Mouse (Mus musculus) midbrain, embryonic 16.5 days (tissue): ENCODE results near the gene Gm17402. TPM values are rescaled to one million over a fixed set of nuclear protein-coding genes. Genes with fewer than 3 reads are reported as not detected.

ENCODE experiments used
- ATAC-seq: fragments of 200-750 bp; cut with Nextera tagmentation; 2 replicates; pipeline ENCODE4 v1.8.0; 2017; ENCODE audit warnings: moderate TSS enrichment
- H3K27ac ChIP-seq: fragments of 300-500 bp; sonication (generic); 2 replicates; pipeline ENCODE4 v1.5.1; 2014; ENCODE audit warnings: mild to moderate bottlenecking, low read length, mixed read lengths
- H3K27me3 ChIP-seq: fragments of 300-500 bp; sonication (generic); 2 replicates; pipeline ENCODE4 v1.6.1; 2014; ENCODE audit warnings: low read depth, low read length, mixed read lengths; ENCODE audit not compliant: control insufficient read depth, insufficient read depth
- H3K36me3 ChIP-seq: fragments of 300-500 bp; sonication (generic); 2 replicates; pipeline ENCODE4 v1.6.1; 2014; ENCODE audit warnings: mild to moderate bottlenecking, low read length, moderate library complexity, mixed read lengths; ENCODE audit not compliant: control insufficient read depth, insufficient read depth
- H3K4me1 ChIP-seq: fragments of 300-500 bp; sonication (generic); 2 replicates; pipeline ENCODE4 v1.6.1; 2014; ENCODE audit warnings: mild to moderate bottlenecking, low read length, mixed read lengths; ENCODE audit not compliant: control insufficient read depth, insufficient read depth
- H3K4me2 ChIP-seq: fragments of 300-500 bp; sonication (generic); 2 replicates; pipeline ENCODE4 v1.6.1; 2014; ENCODE audit warnings: mild to moderate bottlenecking, low read length, mixed read lengths
- H3K4me3 ChIP-seq: fragments of 300-500 bp; sonication (generic); 2 replicates; pipeline ENCODE4 v1.5.1; 2014; ENCODE audit warnings: low read depth, mild to moderate bottlenecking, low read length, moderate library complexity, mixed read lengths
- H3K9ac ChIP-seq: fragments of 300-500 bp; sonication (generic); 2 replicates; pipeline ENCODE4 v1.6.1; 2014; ENCODE audit warnings: low read depth, low read length, mixed read lengths
- H3K9me3 ChIP-seq: fragments of 300-500 bp; sonication (generic); replicated peaks from 2 replicates; pipeline ENCODE4 v1.6.1; 2014; ENCODE audit warnings: mild to moderate bottlenecking, low read length, mixed read lengths; ENCODE audit not compliant: control insufficient read depth, poor library complexity, severe bottlenecking
- WGBS: fragments of 180-500 bp; shearing (Covaris S2); extraction: QIAGEN DNeasy Blood & Tissue Kit; methylation state at CpG from one replicate; pipeline ENCODE4 v1.1.7; 2014; 5-methylcytosine and 5-hydroxymethylcytosine counted together
- polyA plus RNA-seq: library from polyadenylated mRNA; unstranded; fragments of >200 nt; fragmentation: Nextera tagmentation; extraction: Ambion mirVana; gene quantifications from 2 replicates; pipeline ENCODE4 v1.2.1, GENCODE M21; 2015

The Gm17402 gene
- polyA plus RNA-seq, 1 experiment from 2014 or later, result not detected

- no peak overlapping the region for H3K4me3 ChIP-seq
- no peak overlapping the region for H3K27ac ChIP-seq
- 74% methylated on average over 7 of the region's 7 CpGs for WGBS
- H3K4me1 ChIP-seq, result no peaks in the 10 kb centered on the region
- no peaks in the 10 kb centered on the region for H3K36me3 ChIP-seq
- no peak for ATAC-seq
- H3K27me3 ChIP-seq, result no peaks in the 10 kb centered on the region
- H3K4me2 ChIP-seq, result no peak overlapping the region
- H3K9me3 ChIP-seq, result no peaks in the 10 kb centered on the region
- H3K9ac ChIP-seq, result no peak overlapping the region
These were observed 16.6 kb downstream of the Gm17402 start for GRCm38 (mm10) chr3:67358376-67358775.

GRCm38 (mm10) chr3:67352763-67353149 lies 22.2 kb downstream of the Gm17402 start:
- WGBS, result 89% methylated on average over 3 of the region's 3 CpGs

GRCm38 (mm10) chr3:67352128-67352762 lies 22.7 kb downstream of the Gm17402 start:
- Histone ChIP-seq H3K9ac (no peak overlapping the region), H3K4me2 (no peak overlapping the region), H3K4me1 (peaks cover 5% of the 10 kb centered on the region), H3K27ac (no peak overlapping the region), H3K36me3 (no peaks in the 10 kb centered on the region), H3K27me3 (no peaks in the 10 kb centered on the region), H3K4me3 (no peak overlapping the region), H3K9me3 (no peaks in the 10 kb centered on the region)
- 10% methylated on average over 3 of the region's 5 CpGs for WGBS
- peak; percentile 80 for ATAC-seq

More at GRCm38 (mm10) chr3:67352763-67353149, 22.2 kb downstream of the Gm17402 start:
- ATAC-seq, result 0 out of 2 replicates have a peak, but pooled peaks have one; percentile 4
- Histone ChIP-seq H3K9me3 (no peaks in the 10 kb centered on the region), H3K27me3 (no peaks in the 10 kb centered on the region), H3K4me3 (no peak overlapping the region), H3K36me3 (no peaks in the 10 kb centered on the region), H3K27ac (no peak overlapping the region), H3K4me1 (peaks cover 5% of the 10 kb centered on the region), H3K9ac (no peak overlapping the region), H3K4me2 (no peak overlapping the region)

- no peak overlapping the region for H3K4me3 ChIP-seq
- H3K9me3 ChIP-seq, result no peaks in the 10 kb centered on the region
- WGBS, result 27% methylated on average over 12 of the region's 12 CpGs
- no peaks in the 10 kb centered on the region for H3K36me3 ChIP-seq
- no peak overlapping the region; the same call in 1 of the 2 replicates for H3K27ac ChIP-seq
- H3K27me3 ChIP-seq, result no peaks in the 10 kb centered on the region
- peaks cover 5% of the 10 kb centered on the region for H3K4me1 ChIP-seq
- no peak overlapping the region for H3K4me2 ChIP-seq
- no peak overlapping the region for H3K9ac ChIP-seq
- peak; percentile 70 for ATAC-seq
These were observed 23.4 kb downstream of the Gm17402 start for GRCm38 (mm10) chr3:67351406-67352127.

DNA sequence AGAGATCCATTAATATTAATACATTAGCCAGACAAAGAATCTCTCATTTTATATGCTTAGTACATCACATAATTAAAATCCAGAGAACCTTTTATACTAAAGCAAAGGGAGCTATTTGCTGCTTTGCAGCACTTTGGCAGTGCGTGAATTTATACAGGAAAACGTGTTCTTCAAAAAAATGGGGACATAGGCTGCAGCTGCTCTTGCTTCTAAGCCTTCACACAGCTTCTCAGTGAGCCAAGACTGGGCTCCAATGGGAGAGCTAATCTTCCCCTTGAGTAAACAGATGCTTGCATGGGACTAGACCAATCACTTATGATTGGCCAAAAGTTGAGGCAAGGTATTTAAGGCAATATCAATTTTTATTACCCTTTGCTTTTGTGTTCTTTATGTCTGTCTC lies 28.3 kb downstream of the Gm17402 start:
- H3K4me3 ChIP-seq, result no peak overlapping the region
- no peaks in the 10 kb centered on the region for H3K36me3 ChIP-seq
- peaks cover 1% of the 10 kb centered on the region; the same call in 1 of the 2 replicates for H3K4me1 ChIP-seq
- no peak overlapping the region for H3K27ac ChIP-seq
- H3K9me3 ChIP-seq, result no peaks in the 10 kb centered on the region
- WGBS, result 32% methylated on average over 2 of the region's 2 CpGs
- no peak overlapping the region for H3K9ac ChIP-seq
- ATAC-seq, result no peak
- no peaks in the 10 kb centered on the region for H3K27me3 ChIP-seq
- no peak overlapping the region for H3K4me2 ChIP-seq

GRCm38 (mm10) chr3:67344599-67344998 lies 30.4 kb downstream of the Gm17402 start:
- Histone ChIP-seq H3K27ac (no peak overlapping the region), H3K9ac (no peak overlapping the region), H3K36me3 (no peaks in the 10 kb centered on the region), H3K4me1 (peaks cover 4% of the 10 kb centered on the region; the same call in 1 of the 2 replicates), H3K4me3 (no peak overlapping the region), H3K4me2 (no peak overlapping the region), H3K9me3 (no peaks in the 10 kb centered on the region), H3K27me3 (no peaks in the 10 kb centered on the region)
- WGBS, result 7% methylated on average over 2 of the region's 2 CpGs
- ATAC-seq, result 0 out of 2 replicates have a peak, but pooled peaks have one; percentile 29

DNA sequence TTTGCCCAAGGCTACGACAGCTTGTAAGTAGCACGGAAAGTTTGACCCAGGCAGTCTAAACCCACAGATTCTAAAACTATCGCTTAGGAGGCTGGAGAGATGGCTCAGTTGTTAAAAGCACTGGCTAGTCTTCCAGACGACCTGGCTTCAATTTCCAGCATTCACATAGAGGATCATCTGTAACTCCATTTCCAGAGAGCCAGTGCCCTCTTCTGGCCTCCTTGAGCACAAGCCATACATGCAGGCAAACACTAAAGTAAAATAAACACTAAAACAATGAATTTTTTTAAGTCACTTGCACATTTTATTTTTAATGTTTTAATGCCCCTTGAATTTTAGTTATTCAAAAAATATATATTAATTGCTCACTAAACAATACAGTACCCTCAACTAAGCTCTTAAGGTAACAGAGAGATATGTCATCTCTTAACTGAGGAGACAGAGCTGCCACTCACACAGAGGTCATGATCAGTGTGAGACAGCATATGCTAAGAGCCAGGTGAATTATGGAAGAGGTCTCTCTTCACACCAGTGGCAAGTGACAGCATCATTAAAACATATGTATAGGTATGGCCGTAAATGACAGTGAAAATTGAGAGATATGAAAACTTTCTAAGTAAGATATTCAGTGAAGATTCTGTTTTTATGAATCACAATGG lies 31.8 kb downstream of the Gm17402 start:
- H3K4me3 ChIP-seq, result no peak overlapping the region
- H3K4me2 ChIP-seq, result no peak overlapping the region
- H3K36me3 ChIP-seq, result no peaks in the 10 kb centered on the region
- ATAC-seq, result peak; percentile 65; the same call in 1 of the 2 replicates
- WGBS, result 56% methylated on average over 5 of the region's 5 CpGs
- H3K4me1 ChIP-seq, result peaks cover 4% of the 10 kb centered on the region; the same call in 1 of the 2 replicates
- H3K27me3 ChIP-seq, result no peaks in the 10 kb centered on the region
- H3K27ac ChIP-seq, result no peak overlapping the region
- H3K9me3 ChIP-seq, result no peaks in the 10 kb centered on the region
- H3K9ac ChIP-seq, result no peak overlapping the region

DNA sequence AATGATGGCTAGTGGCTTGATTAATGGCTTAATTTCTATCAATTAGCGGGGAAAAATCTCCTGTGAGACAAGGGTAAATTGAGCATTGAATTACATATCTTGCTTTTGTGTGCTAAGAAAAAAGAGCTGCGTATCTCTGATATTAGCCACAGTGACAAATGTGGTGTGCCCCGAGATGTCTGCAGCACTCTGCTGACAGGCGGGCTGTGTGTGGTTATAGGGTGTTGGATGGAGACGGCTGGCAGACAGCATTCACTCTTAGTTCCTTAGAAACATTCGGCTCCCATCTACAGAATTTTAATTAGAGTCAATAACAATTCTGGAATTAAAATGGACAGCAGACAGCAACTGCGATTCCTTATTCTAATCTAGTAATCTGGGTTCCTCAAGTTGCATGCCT lies 34.0 kb downstream of the Gm17402 start:
- no peak overlapping the region for H3K4me3 ChIP-seq
- no peaks in the 10 kb centered on the region for H3K27me3 ChIP-seq
- WGBS, result 38% methylated on average over 7 of the region's 7 CpGs
- no peak overlapping the region for H3K27ac ChIP-seq
- H3K36me3 ChIP-seq, result no peaks in the 10 kb centered on the region
- no peak overlapping the region for H3K4me2 ChIP-seq
- no peaks in the 10 kb centered on the region for H3K9me3 ChIP-seq
- no peak overlapping the region for H3K9ac ChIP-seq
- no peak for ATAC-seq
- peaks cover 4% of the 10 kb centered on the region; the same call in 1 of the 2 replicates for H3K4me1 ChIP-seq

DNA sequence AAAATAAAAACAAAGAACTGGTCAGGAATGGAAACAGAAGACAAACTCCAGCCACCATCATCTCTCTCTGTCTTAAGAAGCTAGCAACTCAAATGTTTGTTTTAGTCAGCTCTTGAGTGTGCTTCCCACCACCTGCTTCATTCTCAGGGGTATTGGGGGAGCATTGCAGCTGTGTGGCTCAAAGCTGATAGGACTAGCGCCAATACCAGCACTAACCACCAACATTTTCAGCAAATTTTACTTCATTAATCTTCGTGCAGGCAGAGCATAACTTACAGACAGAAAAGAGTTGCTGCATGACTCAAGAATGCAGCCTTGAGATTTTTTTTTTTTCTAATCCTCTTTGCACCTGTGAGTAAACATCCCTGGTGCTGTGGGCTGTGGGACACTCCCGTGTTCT lies 35.4 kb downstream of the Gm17402 start:
- Histone ChIP-seq H3K9ac (no peak overlapping the region), H3K27me3 (no peaks in the 10 kb centered on the region), H3K9me3 (no peaks in the 10 kb centered on the region), H3K4me3 (no peak overlapping the region), H3K4me2 (no peak overlapping the region), H3K36me3 (no peaks in the 10 kb centered on the region), H3K27ac (no peak overlapping the region), H3K4me1 (peaks cover 4% of the 10 kb centered on the region; the same call in 1 of the 2 replicates)
- WGBS, result 48% methylated on average over 3 of the region's 3 CpGs
- ATAC-seq, result no peak
